Mouse (Mus musculus) hindbrain, embryonic 13.5 days (tissue): ENCODE measurements around the gene Prss41. TPM values are rescaled to one million over a fixed set of nuclear protein-coding genes. Genes with fewer than 3 reads are reported as not detected.

ENCODE experiments used
- ATAC-seq: fragments of 200-750 bp; cut with Nextera tagmentation; 2 replicates; pipeline ENCODE4 v1.8.0; 2017; ENCODE audit warnings: moderate TSS enrichment; ENCODE audit not compliant: low FRiP score
- H3K27ac ChIP-seq: fragments of 300-500 bp; sonication (generic); 2 replicates; pipeline ENCODE4 v1.5.1; 2015; ENCODE audit warnings: inconsistent platforms, mild to moderate bottlenecking, moderate library complexity
- H3K27me3 ChIP-seq: fragments of 300-500 bp; sonication (generic); 2 replicates; pipeline ENCODE4 v1.6.1; 2015; ENCODE audit warnings: mild to moderate bottlenecking, inconsistent platforms
- H3K36me3 ChIP-seq: fragments of 300-500 bp; sonication (generic); 2 replicates; pipeline ENCODE4 v1.6.1; 2015; ENCODE audit warnings: mild to moderate bottlenecking, inconsistent platforms
- H3K4me1 ChIP-seq: fragments of 300-500 bp; sonication (generic); replicated peaks from 2 replicates; pipeline ENCODE4 v1.6.1; 2015; ENCODE audit warnings: inconsistent platforms
- H3K4me2 ChIP-seq: fragments of 300-500 bp; sonication (generic); 2 replicates; pipeline ENCODE4 v1.6.1; 2015; ENCODE audit warnings: inconsistent platforms, mild to moderate bottlenecking, moderate library complexity
- H3K4me3 ChIP-seq: fragments of 300-500 bp; sonication (generic); 2 replicates; pipeline ENCODE4 v1.5.1; 2015; ENCODE audit warnings: mild to moderate bottlenecking, inconsistent platforms
- H3K9ac ChIP-seq: fragments of 300-500 bp; sonication (generic); 2 replicates; pipeline ENCODE4 v1.6.1; 2015; ENCODE audit warnings: mild to moderate bottlenecking, inconsistent platforms
- H3K9me3 ChIP-seq: fragments of 300-500 bp; sonication (generic); 2 replicates; pipeline ENCODE4 v1.6.1; 2016; ENCODE audit warnings: inconsistent platforms
- WGBS: fragments of 180-500 bp; shearing (Covaris S2); methylation state at CpG from one replicate; pipeline ENCODE4 v1.1.7; 2015; 5-methylcytosine and 5-hydroxymethylcytosine counted together
- polyA plus RNA-seq: library from polyadenylated mRNA; unstranded; fragments of >200 nt; fragmentation: Nextera tagmentation; extraction: Ambion mirVana; gene quantifications from 2 replicates; pipeline ENCODE4 v1.2.1, GENCODE M21; 2015

Gene Prss41
- polyA plus RNA-seq, 1 experiment from 2014 or later: 0.86 TPM

- no peak overlapping the region for H3K9ac ChIP-seq
Measured at GRCm38 (mm10) chr17:23850853-23851749, 7.1 kb upstream of the Prss41 start.

GRCm38 (mm10) chr17:23850028-23850427 lies 6.1 kb upstream of the Prss41 start:
- Histone ChIP-seq H3K27me3 (no peaks in the 10 kb centered on the region; the same call in 1 of the 2 replicates), H3K4me3 (no peak overlapping the region), H3K36me3 (no peaks in the 10 kb centered on the region), H3K9me3 (no peaks in the 10 kb centered on the region), H3K9ac (no peak overlapping the region), H3K4me1 (no peaks in the 10 kb centered on the region), H3K4me2 (no peak overlapping the region), H3K27ac (no peak overlapping the region)
- ATAC-seq: no peak
- WGBS: 60% methylated on average over 2 of the region's 2 CpGs

More at GRCm38 (mm10) chr17:23850853-23851749, 7.1 kb upstream of the Prss41 start:
- no peak overlapping the region for H3K27ac ChIP-seq
- WGBS: 63% methylated on average over 18 of the region's 19 CpGs
- ATAC-seq: no peak
- no peaks in the 10 kb centered on the region for H3K36me3 ChIP-seq
- H3K4me1 ChIP-seq: no peaks in the 10 kb centered on the region
- H3K4me3 ChIP-seq: no peak overlapping the region
- H3K4me2 ChIP-seq: no peak overlapping the region
- H3K27me3 ChIP-seq: no peaks in the 10 kb centered on the region; the same call in 1 of the 2 replicates
- no peaks in the 10 kb centered on the region for H3K9me3 ChIP-seq

GRCm38 (mm10) chr17:23843141-23843811 lies 696 bp downstream of the Prss41 start:
- H3K27ac ChIP-seq: no peak overlapping the region
- H3K4me3 ChIP-seq: no peak overlapping the region
- H3K4me1 ChIP-seq: 0 out of 2 replicates have a peak, but pooled peaks cover 3% of the 10 kb centered on the region
- 43% methylated on average over 23 of the region's 23 CpGs for WGBS
- ATAC-seq: peak; percentile 46; the same call in 1 of the 2 replicates
- H3K27me3 ChIP-seq: peaks cover 16% of the 10 kb centered on the region
- H3K36me3 ChIP-seq: no peaks in the 10 kb centered on the region
- H3K9ac ChIP-seq: no peak overlapping the region
- no peaks in the 10 kb centered on the region for H3K9me3 ChIP-seq
- peak overlapping the region; percentile 36; the same call in 1 of the 2 replicates for H3K4me2 ChIP-seq

- peak; percentile 54; the same call in 1 of the 2 replicates for ATAC-seq
- Histone ChIP-seq H3K4me3 (no peak overlapping the region), H3K27me3 (peaks cover 28% of the 10 kb centered on the region), H3K27ac (no peak overlapping the region), H3K4me1 (0 out of 2 replicates have a peak, but pooled peaks cover 3% of the 10 kb centered on the region), H3K9ac (no peak overlapping the region), H3K36me3 (no peaks in the 10 kb centered on the region), H3K4me2 (no peak overlapping the region), H3K9me3 (no peaks in the 10 kb centered on the region)
- 29% methylated on average over 4 of the region's 4 CpGs for WGBS
Measured at GRCm38 (mm10) chr17:23841145-23841544, 2.8 kb downstream of the Prss41 start.

- ATAC-seq: no peak
- Histone ChIP-seq H3K27ac (no peak within 1 kb of the TSS), H3K9ac (no peak within 1 kb of the TSS), H3K4me2 (no peak within 1 kb of the TSS), H3K4me1 (no peaks in the 10 kb centered on the region), H3K36me3 (no peaks in the 10 kb centered on the region), H3K9me3 (no peaks in the 10 kb centered on the region), H3K4me3 (no peak within 1 kb of the TSS), H3K27me3 (peaks cover 55% of the 10 kb centered on the region)
- 77% methylated on average over 8 of the region's 8 CpGs for WGBS
Measured at GRCm38 (mm10) chr17:23836006-23836575, 7.9 kb downstream of the Prss41 start, which contains the start of gene Prss33. Prss33 (minus strand) TSS chr17:23836056.

- peaks cover 19% of the 10 kb centered on the region for H3K4me1 ChIP-seq
- WGBS: 100% methylated on average over 1 of the region's 1 CpGs
- H3K9ac ChIP-seq: no peak overlapping the region
- peaks cover 50% of the 10 kb centered on the region for H3K27me3 ChIP-seq
- ATAC-seq: no peak
- H3K27ac ChIP-seq: no peak overlapping the region
- H3K36me3 ChIP-seq: peaks cover 12% of the 10 kb centered on the region
- H3K9me3 ChIP-seq: no peaks in the 10 kb centered on the region
- no peak overlapping the region for H3K4me3 ChIP-seq
- H3K4me2 ChIP-seq: no peak overlapping the region
Measured at GRCm38 (mm10) chr17:23831201-23831600, 12.8 kb downstream of the Prss41 start.

- WGBS: under 1% methylated on average over 41 of the region's 42 CpGs
- peaks cover 32% of the 10 kb centered on the region for H3K36me3 ChIP-seq
Measured at GRCm38 (mm10) chr17:23829064-23829619, 14.8 kb downstream of the Prss41 start, which contains the start of gene Elob. Elob (minus strand) TSS chr17:23829136.

GRCm38 (mm10) chr17:23828271-23829001 lies 15.5 kb downstream of the Prss41 start:
- Histone ChIP-seq H3K4me2 (peak overlapping the region; percentile 67), H3K27ac (peak overlapping the region; percentile 94), H3K36me3 (peaks cover 40% of the 10 kb centered on the region), H3K4me3 (peak overlapping the region; percentile 93), H3K4me1 (peaks cover 22% of the 10 kb centered on the region), H3K9ac (peak overlapping the region; percentile 90), H3K9me3 (no peaks in the 10 kb centered on the region), H3K27me3 (peaks cover 29% of the 10 kb centered on the region)
- 0% methylated on average over 47 of the region's 47 CpGs for WGBS
- peak; percentile 85 for ATAC-seq

More at GRCm38 (mm10) chr17:23829064-23829619, 14.8 kb downstream of the Prss41 start, which contains the start of gene Elob:
- peaks cover 22% of the 10 kb centered on the region for H3K4me1 ChIP-seq
- peaks cover 36% of the 10 kb centered on the region for H3K27me3 ChIP-seq
- peak within 1 kb of the TSS; percentile 93 for H3K4me3 ChIP-seq
- H3K9ac ChIP-seq: peak within 1 kb of the TSS; percentile 90
- peak within 1 kb of the TSS; percentile 94 for H3K27ac ChIP-seq
- peak within 1 kb of the TSS; percentile 67 for H3K4me2 ChIP-seq
- H3K9me3 ChIP-seq: no peaks in the 10 kb centered on the region
- ATAC-seq: peak; percentile 95

- peaks cover 22% of the 10 kb centered on the region for H3K4me1 ChIP-seq
- no peak overlapping the region for H3K4me2 ChIP-seq
- H3K27ac ChIP-seq: no peak overlapping the region
- 89% methylated on average over 4 of the region's 4 CpGs for WGBS
- peaks cover 2% of the 10 kb centered on the region; the same call in 1 of the 2 replicates for H3K27me3 ChIP-seq
- no peak for ATAC-seq
- H3K9ac ChIP-seq: no peak overlapping the region
- no peaks in the 10 kb centered on the region for H3K9me3 ChIP-seq
- H3K4me3 ChIP-seq: no peak overlapping the region
- peaks cover 68% of the 10 kb centered on the region for H3K36me3 ChIP-seq
Measured at GRCm38 (mm10) chr17:23825591-23825990, 18.4 kb downstream of the Prss41 start.

GRCm38 (mm10) chr17:23823614-23824013 lies 20.4 kb downstream of the Prss41 start:
- ATAC-seq: no peak
- Histone ChIP-seq H3K36me3 (peaks cover 88% of the 10 kb centered on the region), H3K4me3 (no peak overlapping the region), H3K27ac (no peak overlapping the region), H3K4me2 (no peak overlapping the region), H3K27me3 (no peaks in the 10 kb centered on the region), H3K9me3 (peaks cover 9% of the 10 kb centered on the region; the same call in 1 of the 2 replicates), H3K9ac (no peak overlapping the region), H3K4me1 (peaks cover 22% of the 10 kb centered on the region)
- WGBS: 94% methylated on average over 12 of the region's 12 CpGs

GRCm38 (mm10) chr17:23823018-23823417 lies 21.0 kb downstream of the Prss41 start:
- no peak overlapping the region for H3K4me2 ChIP-seq
- WGBS: 86% methylated on average over 16 of the region's 16 CpGs
- H3K27me3 ChIP-seq: no peaks in the 10 kb centered on the region
- no peak overlapping the region for H3K27ac ChIP-seq
- no peak overlapping the region for H3K9ac ChIP-seq
- ATAC-seq: no peak
- peaks cover 15% of the 10 kb centered on the region; the same call in 1 of the 2 replicates for H3K9me3 ChIP-seq
- peaks cover 19% of the 10 kb centered on the region for H3K4me1 ChIP-seq
- no peak overlapping the region for H3K4me3 ChIP-seq
- peaks cover 94% of the 10 kb centered on the region for H3K36me3 ChIP-seq
